Mouse (Mus musculus) midbrain, embryonic 11.5 days (tissue): ENCODE measurements around the gene Lars2. TPM values are rescaled to one million over a fixed set of nuclear protein-coding genes. Genes with fewer than 3 reads are reported as not detected.
"Not testable (repeated sequence)": the region's sequence is repeated elsewhere in the genome, so short reads cannot be mapped to it uniquely, and the experiment has no call there.

Source experiments
- ATAC-seq: fragments of 200-750 bp; cut with Nextera tagmentation; 2 replicates; pipeline ENCODE4 v1.8.0; 2017; ENCODE audit warnings: moderate TSS enrichment, moderate library complexity; ENCODE audit not compliant: low FRiP score
- DNase-seq: peaks from one replicate; pipeline ENCODE4 v3.0.0; 2015; ENCODE audit warnings: low spot score; ENCODE audit errors: missing footprints
- H3K27ac ChIP-seq: fragments of 300-500 bp; sonication (generic); 2 replicates; pipeline ENCODE4 v1.5.1; 2014; ENCODE audit warnings: low read depth, low read length
- H3K27me3 ChIP-seq: fragments of 300-500 bp; sonication (generic); 2 replicates; pipeline ENCODE4 v1.6.1; 2014; ENCODE audit warnings: mild to moderate bottlenecking, low read length, moderate library complexity, mixed read lengths; ENCODE audit not compliant: control insufficient read depth, insufficient read depth
- H3K36me3 ChIP-seq: fragments of 300-500 bp; sonication (generic); 2 replicates; pipeline ENCODE4 v1.6.1; 2014; ENCODE audit warnings: mild to moderate bottlenecking, low read length, moderate library complexity, mixed read lengths; ENCODE audit not compliant: control insufficient read depth, insufficient read depth
- H3K4me1 ChIP-seq: fragments of 300-500 bp; sonication (generic); 2 replicates; pipeline ENCODE4 v1.6.1; 2014; ENCODE audit warnings: low read length; ENCODE audit not compliant: control insufficient read depth, insufficient read depth
- H3K4me2 ChIP-seq: fragments of 300-500 bp; sonication (generic); 2 replicates; pipeline ENCODE4 v1.6.1; 2014; ENCODE audit warnings: mild to moderate bottlenecking, moderate library complexity
- H3K4me3 ChIP-seq: fragments of 300-500 bp; sonication (generic); 2 replicates; pipeline ENCODE4 v1.5.1; 2014; ENCODE audit warnings: low read depth, low read length
- H3K9ac ChIP-seq: fragments of 300-500 bp; sonication (generic); 2 replicates; pipeline ENCODE4 v1.6.1; 2014; ENCODE audit warnings: low read length
- H3K9me3 ChIP-seq: fragments of 300-500 bp; sonication (generic); 2 replicates; pipeline ENCODE4 v1.6.1; 2016; ENCODE audit warnings: low read length; ENCODE audit not compliant: control insufficient read depth
- WGBS: fragments of 180-500 bp; shearing (Covaris S2); extraction: QIAGEN DNeasy Blood & Tissue Kit; methylation state at CpG from one replicate; pipeline ENCODE4 v1.1.7; 2014; 5-methylcytosine and 5-hydroxymethylcytosine counted together
- polyA plus RNA-seq: library from polyadenylated mRNA; unstranded; fragments of >200 nt; fragmentation: Nextera tagmentation; extraction: Ambion mirVana; gene quantifications from 2 replicates; pipeline ENCODE4 v1.2.1, GENCODE M21; 2014

The Lars2 gene
- polyA plus RNA-seq, 1 experiment from 2014 or later = 860 TPM

- no peaks in the 10 kb centered on the region for H3K9me3 ChIP-seq
- WGBS = 96% methylated on average over 3 of the region's 3 CpGs
- DNase-seq (no peak), ATAC-seq (no peak; the same call in 1 of the 2 replicates)
- no peak overlapping the region for H3K27ac ChIP-seq
- no peaks in the 10 kb centered on the region for H3K27me3 ChIP-seq
- H3K9ac ChIP-seq = no peak overlapping the region
- no peaks in the 10 kb centered on the region for H3K36me3 ChIP-seq
- H3K4me2 ChIP-seq = no peak overlapping the region
- peaks cover 18% of the 10 kb centered on the region for H3K4me1 ChIP-seq
- H3K4me3 ChIP-seq = no peak overlapping the region
These were observed 19.6 kb downstream of the Lars2 start for GRCm38 (mm10) chr9:123386347-123386746.

- H3K27ac ChIP-seq, ATAC-seq, H3K27me3 ChIP-seq, H3K9me3 ChIP-seq, H3K4me2 ChIP-seq, DNase-seq, H3K36me3 ChIP-seq, H3K4me3 ChIP-seq, H3K9ac ChIP-seq: not testable (repeated sequence)
- peaks cover 18% of the 10 kb centered on the region for H3K4me1 ChIP-seq
- 93% methylated on average over 11 of the region's 21 CpGs for WGBS
These were observed 21.6 kb downstream of the Lars2 start for GRCm38 (mm10) chr9:123388087-123389007.

- H3K27ac ChIP-seq = no peak overlapping the region
- H3K4me1 ChIP-seq = peaks cover under 1% of the 10 kb centered on the region; the same call in 1 of the 2 replicates
- H3K36me3 ChIP-seq = no peaks in the 10 kb centered on the region
- ATAC-seq (no peak), DNase-seq (no peak)
- no peaks in the 10 kb centered on the region for H3K9me3 ChIP-seq
- no peak overlapping the region for H3K9ac ChIP-seq
- no peaks in the 10 kb centered on the region for H3K27me3 ChIP-seq
- WGBS = 89% methylated on average over 5 of the region's 5 CpGs
- H3K4me2 ChIP-seq = no peak overlapping the region
- H3K4me3 ChIP-seq = no peak overlapping the region
These were observed 24.6 kb downstream of the Lars2 start for GRCm38 (mm10) chr9:123391140-123391849.

- no peak overlapping the region for H3K9ac ChIP-seq
- H3K4me1 ChIP-seq = no peaks in the 10 kb centered on the region; the same call in 1 of the 2 replicates
- DNase-seq (no peak), ATAC-seq (no peak)
- no peak overlapping the region for H3K4me2 ChIP-seq
- 83% methylated on average over 6 of the region's 6 CpGs for WGBS
- H3K27ac ChIP-seq = no peak overlapping the region
- H3K4me3 ChIP-seq = no peak overlapping the region
- no peaks in the 10 kb centered on the region for H3K27me3 ChIP-seq
- no peaks in the 10 kb centered on the region for H3K36me3 ChIP-seq
- H3K9me3 ChIP-seq = no peaks in the 10 kb centered on the region
These were observed 28.1 kb downstream of the Lars2 start for GRCm38 (mm10) chr9:123394856-123395255.

- Histone ChIP-seq H3K36me3 (no peaks in the 10 kb centered on the region), H3K27me3 (no peaks in the 10 kb centered on the region), H3K4me1 (no peaks in the 10 kb centered on the region; the same call in 1 of the 2 replicates), H3K4me2 (no peak overlapping the region), H3K9ac (no peak overlapping the region), H3K9me3 (no peaks in the 10 kb centered on the region), H3K4me3 (no peak overlapping the region), H3K27ac (no peak overlapping the region)
- 17% methylated on average over 6 of the region's 6 CpGs for WGBS
- peak; percentile 87 for DNase-seq
- no peak for ATAC-seq
These were observed 31.0 kb downstream of the Lars2 start for GRCm38 (mm10) chr9:123397701-123398100.

GRCm38 (mm10) chr9:123402215-123402614, 35.5 kb downstream of the Lars2 start:
- no peaks in the 10 kb centered on the region; the same call in 1 of the 2 replicates for H3K4me1 ChIP-seq
- H3K9me3 ChIP-seq = no peaks in the 10 kb centered on the region
- H3K36me3 ChIP-seq = no peaks in the 10 kb centered on the region
- H3K4me3 ChIP-seq = no peak overlapping the region
- no peak overlapping the region for H3K9ac ChIP-seq
- ATAC-seq (no peak), DNase-seq (no peak)
- no peak overlapping the region for H3K27ac ChIP-seq
- H3K27me3 ChIP-seq = no peaks in the 10 kb centered on the region
- 92% methylated on average over 3 of the region's 3 CpGs for WGBS
- no peak overlapping the region for H3K4me2 ChIP-seq

GRCm38 (mm10) chr9:123403031-123403430, 36.3 kb downstream of the Lars2 start:
- Histone ChIP-seq H3K27ac (no peak overlapping the region), H3K27me3 (no peaks in the 10 kb centered on the region), H3K4me3 (no peak overlapping the region), H3K4me1 (no peaks in the 10 kb centered on the region), H3K9me3 (no peaks in the 10 kb centered on the region), H3K9ac (no peak overlapping the region), H3K4me2 (no peak overlapping the region), H3K36me3 (no peaks in the 10 kb centered on the region)
- ATAC-seq (no peak), DNase-seq (no peak)
- WGBS = 89% methylated on average over 3 of the region's 3 CpGs

GRCm38 (mm10) chr9:123405231-123405630, 38.5 kb downstream of the Lars2 start:
- ATAC-seq (no peak), DNase-seq (no peak)
- Histone ChIP-seq H3K9me3 (no peaks in the 10 kb centered on the region), H3K4me3 (no peak overlapping the region), H3K4me1 (no peaks in the 10 kb centered on the region), H3K27me3 (no peaks in the 10 kb centered on the region), H3K27ac (no peak overlapping the region), H3K9ac (no peak overlapping the region), H3K36me3 (no peaks in the 10 kb centered on the region), H3K4me2 (no peak overlapping the region)
- 97% methylated on average over 1 of the region's 1 CpGs for WGBS

GRCm38 (mm10) chr9:123408771-123409170, 42.0 kb downstream of the Lars2 start:
- no peak overlapping the region for H3K27ac ChIP-seq
- DNase-seq (no peak), ATAC-seq (no peak)
- no peaks in the 10 kb centered on the region for H3K9me3 ChIP-seq
- H3K4me2 ChIP-seq = no peak overlapping the region
- H3K4me1 ChIP-seq = no peaks in the 10 kb centered on the region
- no peak overlapping the region for H3K9ac ChIP-seq
- H3K36me3 ChIP-seq = no peaks in the 10 kb centered on the region
- H3K27me3 ChIP-seq = no peaks in the 10 kb centered on the region
- no peak overlapping the region for H3K4me3 ChIP-seq
- WGBS = 93% methylated on average over 2 of the region's 2 CpGs
